Mouse (Mus musculus) lung, embryonic 14.5 days (tissue): Measurements from ENCODE around the gene Lhx3. TPM values are rescaled to one million over a fixed set of nuclear protein-coding genes. Genes with fewer than 3 reads are reported as not detected.

Experiments
- ATAC-seq: fragments of 200-750 bp; cut with Nextera tagmentation; 2 replicates; pipeline ENCODE4 v1.8.0; 2017; ENCODE audit warnings: mild to moderate bottlenecking, moderate TSS enrichment, moderate library complexity; ENCODE audit not compliant: insufficient read depth
- DNase-seq: peaks from one replicate; pipeline ENCODE4 v3.0.0-alpha.2; 2015
- H3K27ac ChIP-seq: fragments of 300-500 bp; sonication (generic); 2 replicates; pipeline ENCODE4 v1.5.1; 2014; ENCODE audit warnings: low read depth, mild to moderate bottlenecking, moderate library complexity
- H3K27me3 ChIP-seq: fragments of 300-500 bp; sonication (generic); 2 replicates; pipeline ENCODE4 v1.6.1; 2014; ENCODE audit warnings: low read length, control low read depth; ENCODE audit not compliant: insufficient read depth
- H3K36me3 ChIP-seq: fragments of 300-500 bp; sonication (generic); 2 replicates; pipeline ENCODE4 v1.6.1; 2014; ENCODE audit warnings: control low read depth; ENCODE audit not compliant: insufficient read depth
- H3K4me1 ChIP-seq: fragments of 300-500 bp; sonication (generic); 2 replicates; pipeline ENCODE4 v1.6.1; 2014; ENCODE audit warnings: antibody characterized with exemption, control low read depth; ENCODE audit not compliant: insufficient read depth
- H3K4me2 ChIP-seq: fragments of 300-500 bp; sonication (generic); 2 replicates; pipeline ENCODE4 v1.6.1; 2014; ENCODE audit warnings: mild to moderate bottlenecking
- H3K4me3 ChIP-seq: fragments of 300-500 bp; sonication (generic); 2 replicates; pipeline ENCODE4 v1.5.1; 2014; ENCODE audit warnings: low read depth, low read length
- H3K9ac ChIP-seq: fragments of 300-500 bp; sonication (generic); 2 replicates; pipeline ENCODE4 v1.6.1; 2014
- H3K9me3 ChIP-seq: fragments of 300-500 bp; sonication (generic); 2 replicates; pipeline ENCODE4 v1.6.1; 2016; ENCODE audit warnings: low read depth, low read length, control low read depth
- CTCF ChIP-seq: IDR thresholded peaks from 2 replicates; pipeline ENCODE4 v1.5.1; 2016; ENCODE audit warnings: antibody characterized with exemption, low read depth
- WGBS: fragments of 180-500 bp; shearing (Covaris S2); extraction: QIAGEN DNeasy Blood & Tissue Kit; methylation state at CpG from one replicate; pipeline ENCODE4 v1.1.7; 2014; 5-methylcytosine and 5-hydroxymethylcytosine counted together
- polyA plus RNA-seq: library from polyadenylated mRNA; unstranded; fragments of >200 nt; fragmentation: Nextera tagmentation; extraction: Ambion mirVana; gene quantifications from 2 replicates; pipeline ENCODE4 v1.2.1, GENCODE M21; 2014

Lhx3 gene
- polyA plus RNA-seq, 1 experiment from 2014 or later = not detected

DNA sequence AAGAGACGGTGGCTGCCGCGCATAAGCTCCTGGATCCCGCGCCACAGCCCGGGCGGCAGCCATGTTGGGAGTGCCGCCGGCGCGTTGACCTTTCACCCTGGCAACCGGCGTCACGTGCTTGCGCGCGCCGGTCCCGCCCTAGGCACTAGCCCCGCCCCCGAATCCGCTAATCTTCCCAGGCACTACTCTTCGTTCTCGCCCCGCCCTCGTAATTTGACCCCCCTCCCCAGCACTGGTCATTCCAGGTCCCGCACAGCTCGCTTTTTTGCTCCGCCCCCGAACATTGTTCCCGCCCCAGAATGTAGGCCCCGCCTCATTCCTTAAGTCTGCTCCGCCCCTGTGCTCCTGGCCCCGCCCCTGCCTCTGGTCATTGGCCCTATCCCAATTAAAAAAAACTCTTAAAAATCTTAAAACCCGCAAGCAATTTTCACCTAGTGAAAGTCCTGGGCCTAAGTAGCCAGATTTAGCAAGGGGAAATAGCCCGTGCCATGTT is 29.2 kb upstream of the Lhx3 start, which contains the start of gene Qsox2:
Qsox2 (minus strand) TSS at position 236 of the 493 bp plus-strand sequence.
- Histone ChIP-seq H3K36me3 (no peaks in the 10 kb centered on the region), H3K4me1 (peaks cover 20% of the 10 kb centered on the region), H3K9ac (peak within 1 kb of the TSS; percentile 82), H3K27ac (peak within 1 kb of the TSS; percentile 70), H3K4me3 (peak within 1 kb of the TSS; percentile 93), H3K27me3 (no peaks in the 10 kb centered on the region), H3K9me3 (no peaks in the 10 kb centered on the region), H3K4me2 (peak within 1 kb of the TSS; percentile 89)
- 1% methylated on average over 36 of the region's 36 CpGs for WGBS
- peak; percentile 83 for ATAC-seq
- TF ChIP-seq CTCF = no peak
- DNase-seq = peak; percentile 97

DNA sequence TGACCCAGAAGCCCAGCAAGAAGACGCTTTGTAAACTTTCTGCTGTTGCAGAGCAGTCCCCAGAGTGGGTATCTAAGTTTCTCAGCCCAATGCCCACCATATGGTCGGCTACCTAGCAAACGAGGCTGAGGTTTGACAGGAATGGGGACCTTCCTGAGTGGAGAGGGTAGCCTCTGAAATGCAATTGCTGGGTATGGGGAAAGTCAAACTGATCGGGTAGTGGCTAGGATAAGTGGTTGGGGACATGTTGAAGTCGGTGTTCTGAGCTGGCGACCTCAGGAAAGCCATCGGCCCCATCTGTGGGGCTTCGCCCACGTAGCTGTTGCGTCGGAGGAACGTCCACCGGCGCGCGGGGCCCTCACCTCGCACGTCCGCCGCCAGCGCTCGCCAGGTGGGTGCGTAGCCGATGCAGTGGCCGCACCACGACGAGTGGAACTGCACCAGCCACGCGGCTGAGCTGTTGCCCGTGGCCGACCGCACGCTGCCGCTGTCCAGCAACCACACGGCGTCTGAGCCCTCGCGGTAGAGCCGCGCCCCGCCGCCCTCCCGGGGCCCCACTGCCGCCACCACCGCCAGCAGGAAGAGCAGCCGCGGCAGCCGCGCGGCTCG is 28.7 kb upstream of the Lhx3 start:
- H3K27me3 ChIP-seq = no peaks in the 10 kb centered on the region
- no peak for TF ChIP-seq CTCF
- H3K36me3 ChIP-seq = no peaks in the 10 kb centered on the region
- H3K4me1 ChIP-seq = peaks cover 20% of the 10 kb centered on the region
- under 1% methylated on average over 50 of the region's 51 CpGs for WGBS
- DNase-seq (no peak), ATAC-seq (no peak; the same call in 1 of the 2 replicates)
- H3K4me3 ChIP-seq = peak overlapping the region; percentile 93
- peak overlapping the region; percentile 82 for H3K9ac ChIP-seq
- no peaks in the 10 kb centered on the region for H3K9me3 ChIP-seq
- H3K27ac ChIP-seq = peak overlapping the region; percentile 70
- peak overlapping the region; percentile 89 for H3K4me2 ChIP-seq

DNA sequence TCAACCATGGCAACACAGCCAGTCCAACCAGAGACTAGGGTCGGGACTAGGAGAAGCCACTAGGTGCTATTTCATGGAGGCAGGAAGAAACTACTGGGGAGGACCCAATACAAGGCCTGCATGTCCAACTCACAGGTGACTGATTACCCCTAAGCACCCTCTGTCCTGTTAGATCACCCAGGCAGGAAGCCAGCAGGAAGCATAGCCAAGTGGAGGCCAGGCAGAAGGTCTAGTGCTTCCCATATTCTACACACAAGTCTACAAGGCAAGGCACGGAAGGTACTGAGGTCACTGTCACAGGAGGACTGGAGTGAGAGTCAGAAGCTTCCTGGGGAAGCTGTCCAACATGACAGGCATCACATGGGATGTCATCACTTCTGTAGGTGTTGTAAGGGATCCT is 26.7 kb upstream of the Lhx3 start:
- no peak for ATAC-seq

DNA sequence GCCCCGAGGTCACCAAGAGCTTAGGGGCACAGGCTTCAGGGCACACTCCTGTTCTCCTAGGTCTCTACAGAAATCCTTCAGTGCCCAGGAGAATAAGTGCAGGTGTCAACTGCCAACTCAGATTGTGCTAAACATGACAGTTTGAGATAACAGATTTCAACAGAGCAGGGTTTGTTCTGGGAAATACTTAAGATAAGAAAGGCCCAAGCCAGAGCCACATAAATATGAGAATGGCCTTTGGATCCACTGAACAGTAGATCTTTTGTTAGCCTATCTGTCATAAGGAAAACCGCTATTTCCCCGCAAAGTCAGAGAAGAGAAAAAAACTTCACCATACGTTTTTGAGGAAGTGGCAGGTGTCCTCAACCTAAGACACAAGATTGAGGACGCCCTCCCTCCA is 26.2 kb upstream of the Lhx3 start:
- H3K4me2 ChIP-seq = no peak overlapping the region
- no peaks in the 10 kb centered on the region for H3K27me3 ChIP-seq
- 59% methylated on average over 5 of the region's 5 CpGs for WGBS
- no peaks in the 10 kb centered on the region for H3K36me3 ChIP-seq
- H3K4me3 ChIP-seq = no peak overlapping the region
- ATAC-seq (no peak), DNase-seq (peak; percentile 8)
- H3K4me1 ChIP-seq = peaks cover 5% of the 10 kb centered on the region; the same call in 1 of the 2 replicates
- H3K9ac ChIP-seq = no peak overlapping the region
- no peak overlapping the region for H3K27ac ChIP-seq
- no peaks in the 10 kb centered on the region for H3K9me3 ChIP-seq
- TF ChIP-seq CTCF = no peak

More for the DNA sequence above, 26.7 kb upstream of the Lhx3 start:
- H3K36me3 ChIP-seq = no peaks in the 10 kb centered on the region
- no peak overlapping the region for H3K4me3 ChIP-seq
- H3K4me2 ChIP-seq = no peak overlapping the region
- no peak for DNase-seq
- H3K27me3 ChIP-seq = no peaks in the 10 kb centered on the region
- no peak overlapping the region for H3K9ac ChIP-seq
- WGBS = 66% methylated on average over 2 of the region's 2 CpGs
- no peak overlapping the region for H3K27ac ChIP-seq
- no peak for TF ChIP-seq CTCF
- H3K4me1 ChIP-seq = peaks cover 8% of the 10 kb centered on the region; the same call in 1 of the 2 replicates
- no peaks in the 10 kb centered on the region for H3K9me3 ChIP-seq

DNA sequence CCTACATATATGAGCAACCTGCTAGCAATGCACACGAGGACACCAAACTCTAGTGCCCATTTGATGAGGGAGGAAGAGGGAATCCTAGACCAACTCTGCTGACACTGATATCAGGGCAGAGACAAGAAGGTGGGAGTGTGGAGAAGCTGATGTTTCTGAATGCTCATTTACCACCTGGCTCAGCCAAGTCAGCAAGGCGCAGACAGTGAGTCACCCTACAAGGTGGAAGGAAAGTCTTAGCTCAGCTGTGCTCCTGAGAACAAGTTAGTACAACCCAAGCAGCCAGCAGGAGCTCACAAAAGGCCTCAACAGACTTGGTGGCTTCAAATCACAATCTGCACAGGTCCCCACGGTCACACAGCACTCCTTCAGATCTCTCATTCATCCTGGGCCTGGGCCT is 23.3 kb upstream of the Lhx3 start:
- Histone ChIP-seq H3K4me1 (peaks cover 1% of the 10 kb centered on the region; the same call in 1 of the 2 replicates), H3K27ac (no peak overlapping the region), H3K4me3 (no peak overlapping the region), H3K9ac (no peak overlapping the region), H3K27me3 (no peaks in the 10 kb centered on the region), H3K36me3 (peaks cover 7% of the 10 kb centered on the region; the same call in 1 of the 2 replicates), H3K9me3 (no peaks in the 10 kb centered on the region), H3K4me2 (no peak overlapping the region)
- 85% methylated on average over 3 of the region's 3 CpGs for WGBS
- DNase-seq (no peak), ATAC-seq (no peak)
- no peak for TF ChIP-seq CTCF

DNA sequence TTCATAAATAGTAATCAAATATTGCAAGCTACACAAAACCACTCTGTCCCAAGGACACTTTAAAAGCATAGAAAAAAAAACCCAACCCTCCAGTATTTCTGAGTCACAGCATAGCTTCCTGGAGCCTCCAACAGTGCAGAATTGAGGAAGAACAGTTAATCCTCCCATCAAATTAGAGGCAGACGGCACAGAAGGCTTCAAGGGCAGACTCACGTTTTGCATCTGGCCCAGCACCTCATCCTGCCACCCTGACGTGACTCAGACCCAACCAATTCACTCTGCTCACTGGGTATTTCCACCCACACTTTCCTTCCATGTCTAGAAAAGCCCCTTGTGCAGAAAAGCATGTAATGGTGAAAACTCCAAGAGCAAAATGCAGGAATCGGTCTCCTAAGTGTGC is 22.2 kb upstream of the Lhx3 start:
- peak overlapping the region; percentile 13; the same call in 1 of the 2 replicates for H3K9ac ChIP-seq
- no peak for TF ChIP-seq CTCF
- WGBS = 60% methylated on average over 4 of the region's 4 CpGs
- no peak for ATAC-seq
- no peak for DNase-seq
- H3K36me3 ChIP-seq = peaks cover 9% of the 10 kb centered on the region; the same call in 1 of the 2 replicates
- H3K27ac ChIP-seq = no peak overlapping the region
- no peak overlapping the region for H3K4me3 ChIP-seq
- H3K4me2 ChIP-seq = no peak overlapping the region
- no peaks in the 10 kb centered on the region for H3K27me3 ChIP-seq
- no peaks in the 10 kb centered on the region for H3K4me1 ChIP-seq
- no peaks in the 10 kb centered on the region for H3K9me3 ChIP-seq

DNA sequence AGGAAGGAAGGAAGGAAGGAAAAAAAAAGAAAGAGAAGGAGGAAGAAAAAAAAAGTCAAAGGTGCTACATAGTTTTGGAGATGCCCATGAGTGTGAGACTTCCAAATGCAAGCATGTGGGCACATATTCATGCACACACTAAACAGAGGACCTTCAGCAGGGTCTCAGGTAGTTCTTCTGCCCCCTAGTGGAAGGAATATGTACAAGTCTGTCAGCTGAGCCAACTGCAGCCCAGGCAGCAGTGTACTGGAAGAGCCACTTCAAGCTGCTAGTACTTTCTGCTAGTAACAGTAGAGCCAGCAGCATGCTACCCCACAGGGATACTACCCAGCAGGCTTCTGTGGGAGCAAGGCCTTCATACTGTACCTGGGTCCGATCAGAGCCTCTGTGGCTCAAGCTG is 19.7 kb upstream of the Lhx3 start:
- Histone ChIP-seq H3K4me3 (no peak overlapping the region), H3K4me1 (no peaks in the 10 kb centered on the region), H3K9me3 (no peaks in the 10 kb centered on the region), H3K9ac (no peak overlapping the region), H3K27ac (no peak overlapping the region), H3K4me2 (no peak overlapping the region), H3K27me3 (no peaks in the 10 kb centered on the region), H3K36me3 (peaks cover 29% of the 10 kb centered on the region; the same call in 1 of the 2 replicates)
- peak; percentile 92 for DNase-seq
- TF ChIP-seq CTCF = peak; percentile 92
- ATAC-seq = peak; percentile 75
- WGBS = 50% methylated on average over 1 of the region's 1 CpGs
